In genomic region chr13:52647996-52648712, GRCm38 (mm10) we compare ENCODE assay signal across 24 mouse cellular contexts.
DNase-seq lines count a peak whose midpoint lies in the region; ATAC-seq and TF ChIP-seq lines count a peak whose summit lies in the region.
"Had no signal": no experiment of that assay in that cellular context is flagged by ENCODE, and none has a peak within 500 bp of the region (broad histone marks: within the 10 kb centered on the region; RNA-seq: fewer than 3 reads in every experiment).

No protein-coding gene starts in this region.

- no peak for TF ChIP-seq EP300 in liver, postnatal 0 days (IDR thresholded peaks at IDR 0.05; ENCODE audit: low read depth)

- H3K4me2 ChIP-seq in hindbrain, embryonic 11.5 days (replicated peaks; ENCODE audit: low read depth, low read length), result no peak overlapping the region
- H3K4me2 ChIP-seq in hindbrain, embryonic 16.5 days (ENCODE audit: low read length), result no peak overlapping the region
- H3K4me2 ChIP-seq in liver, postnatal 0 days (ENCODE audit: low read depth, low read length), result no peak overlapping the region
- H3K4me2 ChIP-seq in liver, embryonic 11.5 days, result no peak overlapping the region
- H3K4me2 ChIP-seq in hindbrain, embryonic 14.5 days (replicated peaks), result no peak overlapping the region
- H3K4me2 ChIP-seq: heart, embryonic 12.5 days; hindbrain, embryonic 15.5 days; stomach, embryonic 15.5 days had no signal

- no peaks in the 10 kb centered on the region for H3K9me3 ChIP-seq in hindbrain, embryonic 11.5 days (ENCODE audit: control insufficient read depth, low read length)
- no peaks in the 10 kb centered on the region for H3K9me3 ChIP-seq in hindbrain, embryonic 16.5 days (ENCODE audit: control insufficient read depth, low read length)
- no peaks in the 10 kb centered on the region for H3K9me3 ChIP-seq in liver, postnatal 0 days (ENCODE audit: low read length)
- H3K9me3 ChIP-seq in liver, embryonic 11.5 days (ENCODE audit: control insufficient read depth, low read length), result no peaks in the 10 kb centered on the region
- no peaks in the 10 kb centered on the region for H3K9me3 ChIP-seq in hindbrain, embryonic 14.5 days (ENCODE audit: control insufficient read depth, low read length)
- H3K9me3 ChIP-seq: forebrain, embryonic 10.5 days; heart, embryonic 12.5 days; hindbrain, embryonic 15.5 days; stomach, embryonic 15.5 days had no signal

- H3K4me1 ChIP-seq in hindbrain, embryonic 11.5 days (replicated peaks; ENCODE audit: control insufficient read depth, insufficient read depth, low read length), result no peaks in the 10 kb centered on the region
- H3K4me1 ChIP-seq in hindbrain, embryonic 16.5 days (ENCODE audit: control insufficient read depth, insufficient read depth, low read depth, low read length), result no peaks in the 10 kb centered on the region
- H3K4me1 ChIP-seq in liver, postnatal 0 days (ENCODE audit: insufficient read depth), result no peaks in the 10 kb centered on the region
- no peaks in the 10 kb centered on the region for H3K4me1 ChIP-seq in liver, embryonic 11.5 days (replicated peaks; ENCODE audit: control insufficient read depth, insufficient read depth, low read length)
- no peaks in the 10 kb centered on the region for H3K4me1 ChIP-seq in hindbrain, embryonic 14.5 days (replicated peaks; ENCODE audit: control insufficient read depth, insufficient read depth, low read length)
- H3K4me1 ChIP-seq: heart, embryonic 12.5 days; hindbrain, embryonic 15.5 days; stomach, embryonic 15.5 days had no signal

- TF ChIP-seq CTCF in liver, postnatal 0 days (IDR thresholded peaks at IDR 0.05; ENCODE audit: low read depth), result no peak

- peak; percentile 7 for DNase-seq in hindbrain, embryonic 11.5 days (ENCODE audit: low spot score)
- DNase-seq in liver, postnatal 0 days, result no peak
- no peak for DNase-seq in liver, embryonic 11.5 days (ENCODE audit: low spot score)
- DNase-seq in hindbrain, embryonic 14.5 days (ENCODE audit: low spot score), result no peak
- peak; percentile 4 for DNase-seq in splenic B cell, adult 2 months (ENCODE audit: low read depth, low spot score)
- no peak for DNase-seq in left cerebral cortex, adult 11 months (ENCODE audit: low spot score)
- DNase-seq: cerebellum, adult 11 months; cerebellum, postnatal 14 days; gastrocnemius, postnatal 10 days; heart, postnatal 10 days; lung, adult 18-20 months; lung, postnatal 10 days; right cerebral cortex, postnatal 4 days; thymus, adult 2 months; thymus, postnatal 4 days had no signal

- H3K9ac ChIP-seq in hindbrain, embryonic 11.5 days (ENCODE audit: low read depth, low read length), result no peak overlapping the region
- no peak overlapping the region for H3K9ac ChIP-seq in hindbrain, embryonic 16.5 days (ENCODE audit: low read depth, low read length)
- H3K9ac ChIP-seq in liver, postnatal 0 days (replicated peaks), result no peak overlapping the region
- H3K9ac ChIP-seq in liver, embryonic 11.5 days (ENCODE audit: low read depth, low read length), result no peak overlapping the region
- H3K9ac ChIP-seq in hindbrain, embryonic 14.5 days, result 0 out of 2 replicates have a peak overlapping the region, but pooled peaks have one; percentile 16
- H3K9ac ChIP-seq: heart, embryonic 12.5 days; hindbrain, embryonic 15.5 days; stomach, embryonic 15.5 days had no signal

- no peak for ATAC-seq in hindbrain, embryonic 11.5 days (ENCODE audit: low FRiP score)
- no peak for ATAC-seq in hindbrain, embryonic 16.5 days
- ATAC-seq in liver, postnatal 0 days, result 0 out of 2 replicates have a peak, but pooled peaks have one; percentile 17
- no peak for ATAC-seq in liver, embryonic 11.5 days (replicated peaks; ENCODE audit: low FRiP score)
- no peak for ATAC-seq in hindbrain, embryonic 14.5 days (ENCODE audit: low FRiP score)
- ATAC-seq: forebrain, embryonic 16.5 days; intestine, embryonic 16.5 days; Patski had no signal

- WGBS in hindbrain, embryonic 11.5 days, result 44% methylated on average over 11 of the region's 11 CpGs
- 40% methylated on average over 11 of the region's 11 CpGs for WGBS in hindbrain, embryonic 16.5 days
- 67% methylated on average over 11 of the region's 11 CpGs for WGBS in liver, postnatal 0 days (ENCODE audit: insufficient replicate concordance)
- 77% methylated on average over 11 of the region's 11 CpGs for WGBS in liver, embryonic 11.5 days
- 43% methylated on average over 11 of the region's 11 CpGs for WGBS in hindbrain, embryonic 14.5 days

- no peaks in the 10 kb centered on the region for H3K36me3 ChIP-seq in hindbrain, embryonic 11.5 days (ENCODE audit: control insufficient read depth, insufficient read depth, low read length)
- no peaks in the 10 kb centered on the region for H3K36me3 ChIP-seq in hindbrain, embryonic 16.5 days (ENCODE audit: control insufficient read depth, insufficient read depth, low read length)
- peaks cover 21% of the 10 kb centered on the region; the same call in 1 of the 2 replicates for H3K36me3 ChIP-seq in liver, postnatal 0 days (replicated peaks; ENCODE audit: insufficient read depth, low read length)
- H3K36me3 ChIP-seq in liver, embryonic 11.5 days (ENCODE audit: control insufficient read depth, insufficient read depth, low read length), result no peaks in the 10 kb centered on the region; the same call in 1 of the 2 replicates
- no peaks in the 10 kb centered on the region for H3K36me3 ChIP-seq in hindbrain, embryonic 14.5 days (replicated peaks; ENCODE audit: control insufficient read depth, insufficient read depth)
- H3K36me3 ChIP-seq in splenic B cell, adult 2 months (ENCODE audit: control insufficient read depth, insufficient read depth, low read length, poor library complexity, severe bottlenecking), result peaks cover 24% of the 10 kb centered on the region
- H3K36me3 ChIP-seq: forebrain, embryonic 10.5 days; hindbrain, embryonic 15.5 days; midbrain, embryonic 10.5 days; stomach, embryonic 15.5 days had no signal

- no peak overlapping the region for H3K27ac ChIP-seq in hindbrain, embryonic 11.5 days (ENCODE audit: low read depth, low read length)
- H3K27ac ChIP-seq in hindbrain, embryonic 16.5 days (ENCODE audit: low read depth, low read length), result no peak overlapping the region
- H3K27ac ChIP-seq in liver, postnatal 0 days (ENCODE audit: low read depth), result no peak overlapping the region
- H3K27ac ChIP-seq in liver, embryonic 11.5 days (ENCODE audit: low read depth, low read length), result no peak overlapping the region
- H3K27ac ChIP-seq in hindbrain, embryonic 14.5 days, result no peak overlapping the region
- H3K27ac ChIP-seq: forebrain, embryonic 10.5 days; hindbrain, embryonic 15.5 days; midbrain, embryonic 10.5 days; stomach, embryonic 15.5 days had no signal

- no peaks in the 10 kb centered on the region for H3K27me3 ChIP-seq in hindbrain, embryonic 11.5 days (ENCODE audit: control insufficient read depth, insufficient read depth, low read length)
- H3K27me3 ChIP-seq in hindbrain, embryonic 16.5 days (replicated peaks; ENCODE audit: control insufficient read depth, insufficient read depth, low read length), result no peaks in the 10 kb centered on the region
- no peaks in the 10 kb centered on the region for H3K27me3 ChIP-seq in liver, postnatal 0 days (ENCODE audit: insufficient read depth, low read length)
- H3K27me3 ChIP-seq in liver, embryonic 11.5 days (replicated peaks; ENCODE audit: control insufficient read depth, insufficient read depth, low read length), result no peaks in the 10 kb centered on the region
- no peaks in the 10 kb centered on the region for H3K27me3 ChIP-seq in hindbrain, embryonic 14.5 days (ENCODE audit: control insufficient read depth, insufficient read depth, low read length)
- H3K27me3 ChIP-seq in splenic B cell, adult 2 months (ENCODE audit: control insufficient read depth, insufficient read depth, low read length, poor library complexity, severe bottlenecking), result no peaks in the 10 kb centered on the region
- H3K27me3 ChIP-seq: heart, embryonic 12.5 days; hindbrain, embryonic 15.5 days; Patski; stomach, embryonic 15.5 days had no signal

- no peak overlapping the region for H3K4me3 ChIP-seq in hindbrain, embryonic 11.5 days (ENCODE audit: low read depth, low read length)
- H3K4me3 ChIP-seq in hindbrain, embryonic 16.5 days (ENCODE audit: low read length), result no peak overlapping the region
- no peak overlapping the region for H3K4me3 ChIP-seq in liver, postnatal 0 days (ENCODE audit: low read depth, low read length)
- H3K4me3 ChIP-seq in liver, embryonic 11.5 days (ENCODE audit: low read depth, low read length), result no peak overlapping the region
- no peak overlapping the region for H3K4me3 ChIP-seq in hindbrain, embryonic 14.5 days (replicated peaks; ENCODE audit: low read length)
- H3K4me3 ChIP-seq: forebrain, embryonic 10.5 days; heart, embryonic 12.5 days; hindbrain, embryonic 15.5 days; midbrain, embryonic 10.5 days; stomach, embryonic 15.5 days had no signal

Comparison
In these comparisons a context has a peak if more than half of its experiments do, and no peak if none do; other contexts are left out.
1. DNase-seq: peak in hindbrain, embryonic 11.5 days (single experiment) and splenic B cell, adult 2 months (single experiment); none in liver, postnatal 0 days (single experiment), liver, embryonic 11.5 days (single experiment), hindbrain, embryonic 14.5 days (single experiment) and left cerebral cortex, adult 11 months (single experiment).